Mouse (Mus musculus) liver, embryonic 15.5 days (tissue): ENCODE data around the gene Pidd1. TPM values are rescaled to one million over a fixed set of nuclear protein-coding genes. Genes with fewer than 3 reads are reported as not detected.

ENCODE experiments used
- ATAC-seq: fragments of 200-750 bp; cut with Nextera tagmentation; 2 replicates; pipeline ENCODE4 v1.8.0; 2017; ENCODE audit warnings: moderate number of reproducible peaks, mild to moderate bottlenecking, moderate library complexity; ENCODE audit not compliant: insufficient read depth
- H3K27ac ChIP-seq: fragments of 300-500 bp; sonication (generic); replicated peaks from 2 replicates; pipeline ENCODE4 v1.5.1; 2015; ENCODE audit warnings: mild to moderate bottlenecking, inconsistent platforms
- H3K27me3 ChIP-seq: fragments of 300-500 bp; sonication (generic); 2 replicates; pipeline ENCODE4 v1.6.1; 2015; ENCODE audit warnings: mild to moderate bottlenecking, inconsistent platforms
- H3K36me3 ChIP-seq: fragments of 300-500 bp; sonication (generic); replicated peaks from 2 replicates; pipeline ENCODE4 v1.6.1; 2015; ENCODE audit warnings: moderate library complexity, mild to moderate bottlenecking, inconsistent platforms
- H3K4me1 ChIP-seq: fragments of 300-500 bp; sonication (generic); replicated peaks from 2 replicates; pipeline ENCODE4 v1.6.1; 2015; ENCODE audit warnings: inconsistent platforms
- H3K4me2 ChIP-seq: fragments of 300-500 bp; sonication (generic); 2 replicates; pipeline ENCODE4 v1.6.1; 2015; ENCODE audit warnings: moderate library complexity, mild to moderate bottlenecking, inconsistent platforms
- H3K4me3 ChIP-seq: fragments of 300-500 bp; sonication (generic); replicated peaks from 2 replicates; pipeline ENCODE4 v1.5.1; 2015; ENCODE audit warnings: mild to moderate bottlenecking, inconsistent platforms
- H3K9ac ChIP-seq: fragments of 300-500 bp; sonication (generic); 2 replicates; pipeline ENCODE4 v1.6.1; 2015; ENCODE audit warnings: moderate library complexity, mild to moderate bottlenecking, inconsistent platforms
- H3K9me3 ChIP-seq: fragments of 300-500 bp; sonication (generic); replicated peaks from 2 replicates; pipeline ENCODE4 v1.6.1; 2016; ENCODE audit warnings: inconsistent platforms
- WGBS: fragments of 180-500 bp; shearing (Covaris S2); methylation state at CpG from one replicate; pipeline ENCODE4 v1.1.7; 2015; ENCODE audit warnings: mixed read lengths; ENCODE audit not compliant: insufficient replicate concordance; 5-methylcytosine and 5-hydroxymethylcytosine counted together
- polyA plus RNA-seq: library from polyadenylated mRNA; unstranded; fragments of >200 nt; fragmentation: Nextera tagmentation; extraction: Ambion mirVana; gene quantifications from 2 replicates; pipeline ENCODE4 v1.2.1, GENCODE M21; 2015

Pidd1 gene
- polyA plus RNA-seq, 1 experiment from 2014 or later, result 10.3 TPM

- H3K4me1 ChIP-seq, result peaks cover 76% of the 10 kb centered on the region
- no peak for ATAC-seq
- H3K9me3 ChIP-seq, result no peaks in the 10 kb centered on the region
- 42% methylated on average over 10 of the region's 10 CpGs for WGBS
- peaks cover 14% of the 10 kb centered on the region for H3K36me3 ChIP-seq
- no peak overlapping the region for H3K4me2 ChIP-seq
- no peak overlapping the region for H3K27ac ChIP-seq
- H3K27me3 ChIP-seq, result peaks cover 66% of the 10 kb centered on the region
- no peak overlapping the region for H3K4me3 ChIP-seq
- H3K9ac ChIP-seq, result no peak overlapping the region
These were observed 21.7 kb upstream of the Pidd1 start for GRCm38 (mm10) chr7:141465388-141466044.

GRCm38 (mm10) chr7:141464603-141465201, 20.9 kb upstream of the Pidd1 start:
- Histone ChIP-seq H3K4me1 (peaks cover 68% of the 10 kb centered on the region), H3K27me3 (peaks cover 74% of the 10 kb centered on the region), H3K27ac (no peak overlapping the region), H3K9me3 (no peaks in the 10 kb centered on the region), H3K9ac (no peak overlapping the region), H3K4me3 (0 out of 2 replicates have a peak overlapping the region, but pooled peaks have one; percentile 10), H3K4me2 (peak overlapping the region; percentile 35), H3K36me3 (peaks cover 8% of the 10 kb centered on the region)
- ATAC-seq, result no peak
- WGBS, result 8% methylated on average over 38 of the region's 38 CpGs

- 23% methylated on average over 12 of the region's 12 CpGs for WGBS
- Histone ChIP-seq H3K9ac (no peak overlapping the region), H3K27ac (0 out of 2 replicates have a peak overlapping the region, but pooled peaks have one; percentile 6), H3K27me3 (peaks cover 81% of the 10 kb centered on the region), H3K9me3 (no peaks in the 10 kb centered on the region), H3K36me3 (peaks cover 8% of the 10 kb centered on the region; the same call in 1 of the 2 replicates), H3K4me1 (peaks cover 61% of the 10 kb centered on the region), H3K4me3 (no peak overlapping the region), H3K4me2 (peak overlapping the region; percentile 35)
- no peak for ATAC-seq
These were observed 20.2 kb upstream of the Pidd1 start for GRCm38 (mm10) chr7:141463824-141464602.

GRCm38 (mm10) chr7:141462333-141462821, 18.6 kb upstream of the Pidd1 start:
- no peak overlapping the region; the same call in 1 of the 2 replicates for H3K9ac ChIP-seq
- H3K36me3 ChIP-seq, result peaks cover 12% of the 10 kb centered on the region; the same call in 1 of the 2 replicates
- no peaks in the 10 kb centered on the region for H3K9me3 ChIP-seq
- H3K4me1 ChIP-seq, result peaks cover 51% of the 10 kb centered on the region
- peak overlapping the region; percentile 66 for H3K4me2 ChIP-seq
- WGBS, result 16% methylated on average over 5 of the region's 5 CpGs
- H3K27ac ChIP-seq, result 0 out of 2 replicates have a peak overlapping the region, but pooled peaks have one; percentile 6
- peak overlapping the region; percentile 50 for H3K4me3 ChIP-seq
- H3K27me3 ChIP-seq, result peaks cover 84% of the 10 kb centered on the region
- no peak for ATAC-seq

GRCm38 (mm10) chr7:141461521-141462332, 17.9 kb upstream of the Pidd1 start:
- H3K9ac ChIP-seq, result peak overlapping the region; percentile 40; the same call in 1 of the 2 replicates
- H3K27ac ChIP-seq, result no peak overlapping the region
- H3K4me3 ChIP-seq, result peak overlapping the region; percentile 50
- ATAC-seq, result no peak
- peaks cover 49% of the 10 kb centered on the region for H3K4me1 ChIP-seq
- 3% methylated on average over 54 of the region's 59 CpGs for WGBS
- no peaks in the 10 kb centered on the region for H3K9me3 ChIP-seq
- H3K27me3 ChIP-seq, result peaks cover 81% of the 10 kb centered on the region
- peaks cover 12% of the 10 kb centered on the region; the same call in 1 of the 2 replicates for H3K36me3 ChIP-seq
- H3K4me2 ChIP-seq, result peak overlapping the region; percentile 66

GRCm38 (mm10) chr7:141460391-141461113, 16.7 kb upstream of the Pidd1 start, which contains the start of gene Cracr2b:
Gene Cracr2b (plus strand): TSS chr7:141461094.
- no peaks in the 10 kb centered on the region for H3K9me3 ChIP-seq
- H3K27ac ChIP-seq, result 0 out of 2 replicates have a peak within 1 kb of the TSS, but pooled peaks have one; percentile 38
- H3K9ac ChIP-seq, result peak within 1 kb of the TSS; percentile 40; the same call in 1 of the 2 replicates
- H3K4me1 ChIP-seq, result peaks cover 51% of the 10 kb centered on the region
- peaks cover 12% of the 10 kb centered on the region; the same call in 1 of the 2 replicates for H3K36me3 ChIP-seq
- peaks cover 69% of the 10 kb centered on the region for H3K27me3 ChIP-seq
- peak within 1 kb of the TSS; percentile 66 for H3K4me2 ChIP-seq
- 54% methylated on average over 15 of the region's 15 CpGs for WGBS
- peak within 1 kb of the TSS; percentile 50 for H3K4me3 ChIP-seq
- no peak for ATAC-seq

GRCm38 (mm10) chr7:141460001-141460390, 16.2 kb upstream of the Pidd1 start:
- 59% methylated on average over 5 of the region's 5 CpGs for WGBS
- Histone ChIP-seq H3K27ac (no peak overlapping the region), H3K4me3 (no peak overlapping the region), H3K4me1 (peaks cover 50% of the 10 kb centered on the region), H3K9ac (no peak overlapping the region), H3K27me3 (peaks cover 63% of the 10 kb centered on the region), H3K9me3 (no peaks in the 10 kb centered on the region), H3K4me2 (no peak overlapping the region), H3K36me3 (peaks cover 12% of the 10 kb centered on the region; the same call in 1 of the 2 replicates)
- ATAC-seq, result no peak

- peaks cover 12% of the 10 kb centered on the region; the same call in 1 of the 2 replicates for H3K36me3 ChIP-seq
- H3K27me3 ChIP-seq, result peaks cover 57% of the 10 kb centered on the region
- H3K4me1 ChIP-seq, result peaks cover 50% of the 10 kb centered on the region
- ATAC-seq, result no peak
- 84% methylated on average over 17 of the region's 17 CpGs for WGBS
- H3K9ac ChIP-seq, result no peak overlapping the region
- H3K4me3 ChIP-seq, result no peak overlapping the region
- H3K4me2 ChIP-seq, result no peak overlapping the region
- no peaks in the 10 kb centered on the region for H3K9me3 ChIP-seq
- H3K27ac ChIP-seq, result no peak overlapping the region
These were observed 15.5 kb upstream of the Pidd1 start for GRCm38 (mm10) chr7:141459301-141459711.

GRCm38 (mm10) chr7:141458661-141459060, 14.8 kb upstream of the Pidd1 start:
- no peak overlapping the region for H3K27ac ChIP-seq
- no peak for ATAC-seq
- H3K4me3 ChIP-seq, result no peak overlapping the region
- no peaks in the 10 kb centered on the region for H3K9me3 ChIP-seq
- no peak overlapping the region for H3K9ac ChIP-seq
- peaks cover 52% of the 10 kb centered on the region for H3K4me1 ChIP-seq
- WGBS, result 88% methylated on average over 11 of the region's 11 CpGs
- H3K4me2 ChIP-seq, result no peak overlapping the region
- peaks cover 12% of the 10 kb centered on the region; the same call in 1 of the 2 replicates for H3K36me3 ChIP-seq
- H3K27me3 ChIP-seq, result peaks cover 50% of the 10 kb centered on the region
